Mouse (Mus musculus) cerebellum, postnatal 4 days (tissue): Measurements from ENCODE around the gene Carmil1.

Experiments used
- DNase-seq, 2 experiments: peaks; one replicate each; pipeline ENCODE4 v3.0.0; 2022; ENCODE audit warnings: low spot score in 2 of 2, mixed read lengths in 1 of 2

Carmil1 gene

GRCm38 (mm10) chr13:24154281-24155061 is 126.1 kb downstream of the Carmil1 start:
- DNase-seq, result no peak

DNA sequence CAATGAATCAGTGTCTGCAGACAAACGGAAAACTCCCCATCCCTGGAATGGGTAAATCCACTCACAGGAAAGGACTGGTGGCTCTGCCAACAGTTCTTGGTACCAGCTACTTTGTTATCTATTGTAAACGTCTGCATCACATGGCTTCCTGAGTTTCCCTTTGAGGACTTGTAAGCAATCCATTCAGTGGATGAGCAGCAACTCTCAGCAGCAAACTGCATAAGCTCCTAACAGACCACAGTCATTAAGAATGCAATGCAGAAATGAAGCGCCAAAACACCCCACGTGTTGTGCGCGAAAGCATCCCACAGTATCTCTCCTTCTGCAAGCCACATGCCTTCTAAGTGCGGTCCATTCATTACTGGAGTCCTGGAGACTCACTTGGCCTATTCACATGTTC is 128.0 kb downstream of the Carmil1 start:
- no peak for DNase-seq

- no peak for DNase-seq
Measured at GRCm38 (mm10) chr13:24151335-24151734, 129.3 kb downstream of the Carmil1 start.

DNA sequence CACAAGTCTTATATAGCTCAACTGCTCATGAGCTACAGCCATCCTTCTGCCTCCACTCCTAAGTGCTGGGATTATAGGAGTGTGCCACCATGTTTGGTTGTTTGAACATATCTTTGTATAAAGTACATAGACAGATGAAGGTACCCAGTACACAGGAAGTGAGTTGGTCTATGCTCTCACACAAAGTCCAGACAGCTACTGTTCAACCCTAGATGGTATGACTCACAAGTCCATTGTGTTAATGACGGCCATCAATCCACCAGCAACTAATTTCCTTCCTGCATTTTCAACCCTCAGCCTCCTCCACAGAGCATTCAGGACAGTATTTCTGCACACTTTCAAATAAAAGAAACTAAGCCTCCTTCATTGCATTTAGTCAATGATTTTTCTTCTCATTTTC is 132.0 kb downstream of the Carmil1 start:
- no peak for DNase-seq

GRCm38 (mm10) chr13:24147006-24147405 is 133.6 kb downstream of the Carmil1 start:
- DNase-seq, result no peak

- no peak for DNase-seq
Measured at GRCm38 (mm10) chr13:24146541-24146940, 134.1 kb downstream of the Carmil1 start.

- no peak for DNase-seq
Measured at GRCm38 (mm10) chr13:24144858-24145257, 135.7 kb downstream of the Carmil1 start.

DNA sequence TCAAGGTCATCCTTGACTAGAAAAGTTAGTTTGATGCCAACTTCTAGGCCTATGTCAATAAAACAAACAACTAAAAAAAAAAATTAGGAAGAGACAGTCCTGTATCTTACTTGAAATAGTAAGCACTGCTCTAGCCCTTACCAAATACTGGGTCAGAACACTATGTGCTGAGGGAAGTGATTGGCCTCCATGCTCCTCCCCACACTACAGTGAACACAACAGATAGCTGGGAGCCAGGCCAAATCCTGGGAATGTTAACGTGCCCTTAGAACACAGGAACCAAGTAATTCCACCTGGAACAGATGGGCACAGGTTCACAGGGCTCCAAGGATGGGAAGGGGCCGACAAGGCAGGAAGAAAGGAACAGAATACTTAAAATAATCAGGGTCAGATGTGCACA is 136.5 kb downstream of the Carmil1 start:
- no peak for DNase-seq

DNA sequence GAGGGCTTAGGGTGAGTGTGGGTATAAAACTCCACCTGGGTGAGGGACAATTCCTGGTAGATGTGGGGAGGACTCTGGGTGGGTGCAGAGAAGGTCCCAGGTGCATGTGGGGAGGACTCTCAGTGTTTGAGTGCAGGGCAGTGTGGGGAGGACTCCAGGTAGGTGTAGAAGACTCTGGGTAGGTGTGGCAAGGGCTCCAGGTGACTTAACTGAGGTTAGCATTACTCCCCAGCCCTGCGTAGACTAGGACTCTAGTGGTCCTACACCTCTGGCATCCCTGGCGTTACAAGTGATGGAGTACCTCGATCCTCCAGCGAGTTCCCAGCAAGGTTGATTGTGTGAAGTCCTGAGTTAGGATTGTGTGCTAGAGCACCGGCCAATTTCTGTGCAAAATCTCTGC is 143.8 kb downstream of the Carmil1 start:
- DNase-seq, result no peak

DNA sequence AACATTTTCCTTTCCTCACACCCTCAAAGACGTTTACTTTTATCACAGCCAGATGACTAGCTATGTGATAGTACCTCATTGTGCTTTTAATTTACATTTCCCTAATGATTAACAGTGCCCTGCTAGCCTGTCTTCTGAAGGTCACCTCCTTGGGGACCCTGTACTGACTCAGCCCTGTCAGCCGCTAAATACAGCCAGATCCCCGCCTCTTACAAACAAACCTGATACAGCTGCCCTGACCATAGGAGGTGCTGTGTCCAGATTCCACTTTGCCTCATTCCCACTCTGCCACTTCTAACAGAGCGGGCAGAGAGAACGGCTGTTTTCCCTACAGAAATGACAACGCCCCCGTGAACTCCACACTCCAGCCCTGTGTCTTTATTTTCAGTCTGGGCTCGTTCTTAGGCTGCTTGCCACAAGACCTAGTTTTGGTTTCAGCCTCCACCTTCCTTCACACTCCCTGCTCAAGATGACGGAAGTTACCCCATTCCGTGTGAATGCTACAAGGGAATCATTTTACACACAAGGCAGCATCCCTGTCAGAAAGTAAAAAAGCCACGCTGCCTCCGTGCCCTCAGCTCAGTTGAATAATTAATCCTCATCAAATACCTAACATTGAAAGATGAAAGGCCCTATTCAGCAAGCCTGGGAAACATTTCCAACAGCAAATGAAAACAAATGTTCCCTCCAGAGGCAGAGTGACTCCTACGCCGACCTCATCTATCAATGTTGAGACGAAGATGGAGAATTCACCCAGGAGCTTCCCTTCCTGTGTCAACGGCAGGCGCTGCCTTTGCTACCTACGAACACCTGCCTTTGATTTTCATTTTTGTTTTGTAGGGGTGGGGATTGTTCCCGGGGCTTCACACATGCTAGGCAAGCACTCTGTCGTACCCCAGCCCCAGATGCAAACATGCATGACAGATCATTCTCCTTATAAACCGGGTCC is 145.0 kb downstream of the Carmil1 start:
- DNase-seq, result no peak

DNA sequence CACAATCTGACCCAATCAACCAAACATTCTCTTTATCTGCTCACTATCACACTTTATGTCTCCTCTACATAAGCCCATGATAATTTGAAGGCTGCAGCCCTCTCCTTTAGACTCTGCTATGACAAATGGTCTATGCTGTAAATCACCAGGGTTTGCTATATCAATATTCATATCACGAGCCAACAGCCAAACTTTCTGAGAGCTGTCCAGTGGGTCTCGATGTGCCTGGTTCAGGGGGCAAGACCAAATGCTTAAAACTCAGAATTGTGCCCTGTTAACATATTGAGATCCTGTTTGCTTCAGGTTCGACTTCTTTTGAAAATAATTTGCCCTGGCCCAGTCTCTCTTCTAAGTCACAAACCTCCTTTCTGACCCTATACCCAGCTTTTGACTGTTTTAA is 147.7 kb downstream of the Carmil1 start:
- DNase-seq, result no peak

DNA sequence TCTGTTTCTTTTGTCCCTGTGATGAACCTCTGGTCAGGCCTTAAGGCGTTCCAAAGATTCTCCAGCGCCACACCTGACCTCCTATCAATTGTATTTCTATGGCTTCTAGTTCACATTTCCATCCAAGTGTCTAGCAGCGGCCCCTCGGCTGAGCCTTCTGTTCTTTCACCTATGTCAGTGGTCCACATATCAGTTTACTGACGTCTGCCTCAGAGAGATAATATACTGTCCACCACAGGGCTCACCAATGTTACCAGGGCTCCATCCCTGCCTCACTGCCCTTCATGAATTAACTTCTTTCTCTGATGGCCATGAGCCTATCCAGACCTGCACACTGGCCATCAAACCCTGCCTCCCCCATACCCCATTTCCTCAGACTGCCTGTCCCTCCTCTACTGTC is 149.3 kb downstream of the Carmil1 start:
- no peak for DNase-seq

- no peak for DNase-seq
Measured at GRCm38 (mm10) chr13:24130741-24131140, 149.9 kb downstream of the Carmil1 start.

DNA sequence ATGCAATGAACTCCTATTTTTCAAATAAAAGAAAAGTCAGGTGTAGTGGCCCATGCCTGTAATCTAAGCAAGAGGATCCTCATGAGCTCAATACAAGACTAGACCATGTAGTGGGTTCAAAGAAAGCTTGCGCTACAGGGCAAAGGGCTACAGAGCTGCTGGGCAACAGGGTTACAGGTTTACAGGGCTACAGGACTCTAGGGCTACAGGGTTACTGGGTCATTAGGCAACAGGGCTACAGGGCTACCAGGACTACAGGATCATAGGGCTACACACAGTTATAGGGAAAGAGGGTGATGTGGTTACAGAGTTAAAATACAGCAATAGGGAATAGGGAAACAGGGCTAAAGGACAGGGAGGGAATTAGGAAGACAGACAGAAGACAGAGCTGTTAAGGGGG is 151.9 kb downstream of the Carmil1 start:
- DNase-seq, result no peak

GRCm38 (mm10) chr13:24125865-24126264 is 154.7 kb downstream of the Carmil1 start:
- DNase-seq, result no peak

DNA sequence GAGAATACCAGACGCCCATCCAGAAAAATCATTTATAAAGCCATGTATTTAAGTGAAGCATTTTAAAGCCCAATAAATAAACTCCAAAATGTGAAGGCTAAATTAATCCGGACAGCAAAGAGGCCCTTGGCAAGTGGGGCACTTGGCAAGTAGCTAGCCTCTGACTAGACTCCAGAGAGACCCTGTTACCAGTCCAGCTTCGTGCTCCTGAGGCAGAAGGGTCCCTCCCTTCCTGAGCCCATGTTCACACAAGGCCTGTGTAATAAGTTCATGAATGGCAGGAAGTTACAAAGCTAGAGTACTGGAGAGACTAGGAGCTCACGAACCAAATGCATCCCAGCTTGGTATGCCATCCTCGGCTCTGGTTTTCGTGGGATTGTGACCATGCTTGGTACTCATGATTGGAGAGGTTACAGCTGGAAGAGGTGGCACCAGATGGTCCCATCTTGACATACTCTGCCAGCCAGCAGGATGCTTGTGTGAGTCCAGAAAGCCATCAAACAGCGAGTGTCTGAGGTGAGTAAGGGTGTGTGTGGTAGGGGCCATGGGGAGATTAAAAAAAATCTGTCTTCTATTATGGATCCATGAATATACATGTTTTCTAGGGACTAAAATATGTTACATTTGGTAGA is 163.3 kb downstream of the Carmil1 start:
- DNase-seq, result peak in 1 of 2 experiments; percentile 66

GRCm38 (mm10) chr13:24112689-24113348 is 167.8 kb downstream of the Carmil1 start:
- DNase-seq, result peak in 1 of 2 experiments; percentile 32

DNA sequence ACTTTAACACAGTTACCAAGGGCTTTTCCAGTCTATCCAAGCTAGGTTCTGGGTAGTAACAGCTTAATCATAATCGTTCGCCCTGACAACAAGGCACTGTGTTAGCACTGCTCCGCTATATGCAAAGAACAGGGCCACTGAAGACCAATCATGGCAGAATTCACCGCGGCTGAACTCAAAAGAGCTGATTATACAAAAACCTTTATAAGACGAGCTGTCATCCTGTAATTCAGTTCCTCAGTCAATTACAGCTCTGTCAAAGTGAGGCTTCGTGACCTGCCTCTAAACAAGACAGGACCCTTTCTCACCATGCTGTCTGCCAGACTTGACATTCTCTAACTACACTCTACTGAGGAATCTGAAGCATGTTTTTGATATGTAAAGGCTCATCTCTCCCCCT is 170.3 kb downstream of the Carmil1 start:
- no peak for DNase-seq

DNA sequence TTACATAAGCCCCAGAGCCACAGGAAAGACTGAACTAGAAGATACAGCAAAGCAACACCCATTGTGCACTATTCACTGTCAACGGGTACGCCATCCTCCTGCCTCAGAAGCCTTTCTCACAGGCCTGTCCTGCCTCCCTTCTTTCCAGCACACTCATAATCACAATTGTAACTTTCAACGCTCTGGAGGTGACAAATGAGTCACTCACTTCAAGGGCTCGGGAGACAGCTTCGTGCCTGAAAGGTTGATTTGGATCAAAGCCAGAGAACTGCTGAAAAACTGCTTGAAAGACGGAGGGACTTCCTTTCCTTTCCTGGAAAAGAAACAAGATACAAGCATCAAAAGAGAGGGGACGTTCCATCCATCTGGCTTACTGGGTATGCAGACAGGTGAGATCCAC is 172.3 kb downstream of the Carmil1 start:
- no peak for DNase-seq

- no peak for DNase-seq
Measured at GRCm38 (mm10) chr13:24107058-24107457, 173.5 kb downstream of the Carmil1 start.

GRCm38 (mm10) chr13:24105838-24106237 is 174.8 kb downstream of the Carmil1 start:
- no peak for DNase-seq

DNA sequence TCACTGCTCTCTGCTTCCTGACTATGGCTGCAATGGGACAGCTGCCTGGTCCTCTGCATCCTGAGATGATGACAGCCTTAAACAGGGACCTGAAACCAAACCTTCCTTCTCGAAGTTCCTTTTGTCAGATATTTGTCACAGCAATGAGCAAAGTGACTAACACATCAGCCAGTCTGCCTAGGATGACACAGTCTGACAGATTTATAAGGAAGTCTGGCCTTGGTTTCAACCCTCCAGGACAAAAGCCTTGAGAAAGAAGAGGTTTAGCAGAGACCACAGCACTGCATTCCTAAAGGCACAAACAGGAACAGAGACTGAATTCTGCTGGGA is 175.3 kb downstream of the Carmil1 start:
- no peak for DNase-seq
